Mouse (Mus musculus) lung, postnatal 0 days (tissue): ENCODE measurements around the gene 0610010F05Rik. TPM values are rescaled to one million over a fixed set of nuclear protein-coding genes. Genes with fewer than 3 reads are reported as not detected.

Experiments
- ATAC-seq: fragments of 200-750 bp; cut with Nextera tagmentation; 2 replicates; pipeline ENCODE4 v1.8.0; 2017; ENCODE audit warnings: moderate library complexity
- DNase-seq: peaks from one replicate; pipeline ENCODE4 v3.0.0-alpha.2; 2016; ENCODE audit warnings: low spot score
- H3K27ac ChIP-seq: fragments of 300-500 bp; sonication (generic); 2 replicates; pipeline ENCODE4 v1.5.1; 2014; ENCODE audit warnings: antibody characterized with exemption, mild to moderate bottlenecking, low read length, mixed read lengths
- H3K27me3 ChIP-seq: fragments of 300-500 bp; sonication (generic); replicated peaks from 2 replicates; pipeline ENCODE4 v1.6.1; 2014; ENCODE audit warnings: low read length, mixed read lengths; ENCODE audit not compliant: insufficient read depth
- H3K36me3 ChIP-seq: fragments of 300-500 bp; sonication (generic); 2 replicates; pipeline ENCODE4 v1.6.1; 2014; ENCODE audit warnings: low read length, mixed read lengths; ENCODE audit not compliant: insufficient read depth
- H3K4me1 ChIP-seq: fragments of 300-500 bp; sonication (generic); 2 replicates; pipeline ENCODE4 v1.6.1; 2014; ENCODE audit warnings: antibody characterized with exemption, low read depth, low read length, mixed read lengths; ENCODE audit not compliant: insufficient read depth
- H3K4me2 ChIP-seq: fragments of 300-500 bp; sonication (generic); replicated peaks from 2 replicates; pipeline ENCODE4 v1.6.1; 2014; ENCODE audit warnings: low read depth, mild to moderate bottlenecking, low read length, moderate library complexity, mixed read lengths
- H3K4me3 ChIP-seq: fragments of 300-500 bp; sonication (generic); 2 replicates; pipeline ENCODE4 v1.5.1; 2014; ENCODE audit warnings: low read depth, low read length
- H3K9ac ChIP-seq: fragments of 300-500 bp; sonication (generic); replicated peaks from 2 replicates; pipeline ENCODE4 v1.6.1; 2014; ENCODE audit warnings: low read depth, mild to moderate bottlenecking
- H3K9me3 ChIP-seq: fragments of 300-500 bp; sonication (generic); 2 replicates; pipeline ENCODE4 v1.6.1; 2016; ENCODE audit warnings: low read length, mixed read lengths
- CTCF ChIP-seq: IDR thresholded peaks from 2 replicates; pipeline ENCODE4 v1.5.1; 2016; ENCODE audit warnings: antibody characterized with exemption, mild to moderate bottlenecking
- EP300 ChIP-seq: IDR thresholded peaks from 2 replicates; pipeline ENCODE4 v1.6.1; 2016; ENCODE audit warnings: antibody characterized with exemption, mild to moderate bottlenecking, control low read depth
- WGBS: fragments of 180-500 bp; shearing (Covaris S2); extraction: QIAGEN DNeasy Blood & Tissue Kit; methylation state at CpG from one replicate; pipeline ENCODE4 v1.1.7; 2014; 5-methylcytosine and 5-hydroxymethylcytosine counted together
- polyA plus RNA-seq: library from polyadenylated mRNA; unstranded; fragments of >200 nt; fragmentation: Nextera tagmentation; extraction: Ambion mirVana; gene quantifications from 2 replicates; pipeline ENCODE4 v1.2.1, GENCODE M21; 2015

The 0610010F05Rik gene
- polyA plus RNA-seq, 1 experiment from 2014 or later, result 18.8 TPM

- no peak for DNase-seq
- WGBS, result 47% methylated on average over 5 of the region's 5 CpGs
These were observed 112.8 kb downstream of the 0610010F05Rik start, which contains the start of gene 1700093K21Rik for GRCm38 (mm10) chr11:23520473-23521205. Gene 1700093K21Rik (minus strand): TSS chr11:23521155.

GRCm38 (mm10) chr11:23518981-23519380 is 114.5 kb downstream of the 0610010F05Rik start:
- Histone ChIP-seq H3K9me3 (no peaks in the 10 kb centered on the region), H3K36me3 (no peaks in the 10 kb centered on the region), H3K27me3 (no peaks in the 10 kb centered on the region), H3K4me2 (no peak overlapping the region), H3K27ac (no peak overlapping the region), H3K4me1 (no peaks in the 10 kb centered on the region), H3K9ac (no peak overlapping the region), H3K4me3 (no peak overlapping the region)
- 84% methylated on average over 3 of the region's 3 CpGs for WGBS
- no peak for DNase-seq
- TF ChIP-seq EP300, result no peak
- no peak for TF ChIP-seq CTCF
- ATAC-seq, result no peak

More at GRCm38 (mm10) chr11:23520473-23521205, 112.8 kb downstream of the 0610010F05Rik start, which contains the start of gene 1700093K21Rik:
- Histone ChIP-seq H3K4me3 (no peak within 1 kb of the TSS), H3K9ac (no peak within 1 kb of the TSS), H3K9me3 (no peaks in the 10 kb centered on the region), H3K27me3 (no peaks in the 10 kb centered on the region), H3K27ac (no peak within 1 kb of the TSS), H3K4me2 (no peak within 1 kb of the TSS), H3K4me1 (no peaks in the 10 kb centered on the region), H3K36me3 (no peaks in the 10 kb centered on the region)
- TF ChIP-seq EP300 (no peak), CTCF (no peak)
- ATAC-seq, result no peak

- no peak for DNase-seq
These were observed 118.1 kb downstream of the 0610010F05Rik start for GRCm38 (mm10) chr11:23515315-23515714.

More at GRCm38 (mm10) chr11:23515315-23515714, 118.1 kb downstream of the 0610010F05Rik start:
- Histone ChIP-seq H3K27me3 (no peaks in the 10 kb centered on the region), H3K4me3 (no peak overlapping the region), H3K4me2 (no peak overlapping the region), H3K9ac (no peak overlapping the region), H3K36me3 (no peaks in the 10 kb centered on the region), H3K9me3 (no peaks in the 10 kb centered on the region), H3K27ac (no peak overlapping the region), H3K4me1 (no peaks in the 10 kb centered on the region)
- no peak for ATAC-seq
- WGBS, result 84% methylated on average over 2 of the region's 2 CpGs
- TF ChIP-seq CTCF, result no peak
- TF ChIP-seq EP300, result no peak

Other genes with a start within 250 kb of the 0610010F05Rik start
- 22.0 and 27.7 TPM in 2 replicates for gene Ahsa2, start 135.6 kb downstream of the 0610010F05Rik start, polyA plus RNA-seq
- gene 1700093K21Rik, start 112.5 kb downstream of the 0610010F05Rik start, polyA plus RNA-seq, result 0.14 and 0.20 TPM in 2 replicates
- 11.1 and 11.7 TPM in 2 replicates for gene Pus10, start 32.0 kb upstream of the 0610010F05Rik start, polyA plus RNA-seq
- 22.2 and 31.8 TPM in 2 replicates for gene Pex13, start 32.3 kb upstream of the 0610010F05Rik start, polyA plus RNA-seq
- gene Rel, start 137.3 kb upstream of the 0610010F05Rik start, polyA plus RNA-seq, result 1.1 and 1.6 TPM in 2 replicates